Mouse (Mus musculus) lung, postnatal 14 days (tissue): ENCODE results near the gene St6galnac6.

Experiments
- DNase-seq: peaks from one replicate; pipeline ENCODE4 v3.0.0; 2021

St6galnac6 gene

DNA sequence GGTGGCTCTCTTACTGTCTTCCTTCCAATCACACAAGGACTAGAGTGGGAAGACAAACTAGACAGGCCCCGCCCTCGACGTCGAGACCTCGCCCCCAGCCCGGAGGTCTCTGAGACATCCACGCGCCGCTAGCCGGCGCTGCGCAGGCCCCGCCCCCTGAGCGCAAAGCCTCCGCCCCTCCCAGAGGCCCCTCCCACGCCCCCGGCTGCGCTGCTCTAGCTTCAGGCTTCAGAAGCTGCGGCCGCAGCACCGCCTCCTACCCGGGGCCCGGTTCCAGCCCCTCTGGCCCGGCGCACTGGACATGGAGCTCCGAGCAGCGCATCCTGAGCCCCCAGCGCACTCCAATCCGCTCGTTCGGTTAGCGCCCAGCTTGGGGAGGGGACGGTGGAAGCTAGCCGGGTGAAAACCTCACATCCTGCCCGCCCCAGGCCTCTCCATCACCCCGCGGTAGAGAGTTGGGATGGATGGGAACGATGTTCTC, 12.6 kb upstream of the St6galnac6 start, which contains the start of gene St6galnac4:
St6galnac4 (plus strand) TSS at position 225 of the 481 bp plus-strand sequence.
- DNase-seq, result peak; percentile 94

DNA sequence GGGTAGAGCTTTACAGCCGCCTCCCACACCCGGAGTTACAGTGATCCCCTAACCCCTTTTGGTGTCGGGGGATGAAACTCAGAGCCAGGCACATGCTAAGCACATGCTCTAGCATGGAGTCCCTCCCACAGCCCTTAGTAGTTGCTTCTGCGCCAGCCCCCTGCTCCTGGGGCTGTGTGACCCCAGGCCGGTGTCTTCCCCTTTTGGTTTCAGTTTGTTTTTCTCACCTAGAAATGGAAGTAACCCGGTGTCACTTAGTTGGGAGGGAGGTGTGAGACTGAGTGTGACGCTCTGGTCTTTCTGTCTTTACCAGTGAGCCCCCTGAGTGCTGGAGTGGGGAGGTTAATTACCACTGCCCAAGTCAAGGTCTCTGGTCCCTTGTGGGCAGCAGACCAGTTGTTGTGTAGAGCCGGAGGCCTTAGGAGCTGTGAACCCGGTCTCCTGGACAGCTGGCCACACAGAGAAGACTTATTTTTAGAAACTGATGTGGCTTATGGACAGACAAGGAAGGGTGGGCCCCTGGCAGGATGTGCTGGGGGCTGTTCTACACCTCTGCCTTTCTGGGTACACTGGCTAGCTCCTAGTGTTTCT, 11.7 kb upstream of the St6galnac6 start:
- no peak for DNase-seq

DNA sequence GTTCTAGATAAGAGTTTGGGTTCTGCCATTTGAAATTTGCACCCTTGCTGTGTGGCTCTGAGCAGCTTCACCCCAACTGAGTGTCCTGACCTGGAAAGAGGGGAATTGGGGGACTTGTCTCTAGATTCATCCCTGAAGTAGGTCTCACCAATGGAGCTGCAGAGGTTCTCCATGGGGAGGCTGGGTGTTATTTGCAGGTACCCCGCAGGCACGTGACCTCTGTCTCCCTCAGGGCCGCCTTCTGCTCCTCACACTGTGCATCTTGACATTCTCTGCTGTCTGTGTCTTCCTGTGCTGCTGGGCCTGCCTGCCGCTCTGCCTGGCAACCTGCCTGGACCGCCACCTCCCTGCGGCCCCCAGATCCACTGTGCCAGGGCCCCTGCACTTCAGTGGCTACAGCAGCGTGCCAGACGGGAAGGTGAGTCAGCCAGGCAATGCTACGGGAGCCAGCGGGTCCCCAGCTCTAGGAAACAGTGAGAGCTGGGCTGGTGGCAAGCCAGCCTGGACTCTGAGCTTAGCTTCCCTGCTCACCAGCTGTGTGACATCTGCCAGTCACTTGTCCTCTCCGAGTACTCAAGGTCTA, 10.2 kb upstream of the St6galnac6 start:
- DNase-seq, result peak; percentile 39

DNA sequence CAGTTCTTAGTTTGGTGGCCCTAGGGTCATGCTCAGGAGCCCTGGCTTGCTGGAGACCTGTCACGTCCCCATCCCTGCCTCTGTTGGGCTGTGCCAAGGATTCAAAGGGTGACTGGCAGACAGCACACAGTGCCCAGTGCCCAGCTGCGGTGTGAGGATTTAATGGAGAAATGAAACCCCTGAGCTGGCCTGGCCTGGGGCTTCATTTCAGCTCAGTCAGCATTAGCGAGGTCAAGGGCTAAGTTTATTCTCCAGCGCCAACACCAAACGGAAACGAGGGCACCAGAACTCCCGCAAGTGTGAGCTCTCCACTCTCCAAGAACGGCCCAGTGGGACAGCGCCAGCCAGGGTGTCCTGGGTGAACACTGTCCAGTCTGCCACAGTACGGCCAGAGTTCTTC, 9.3 kb upstream of the St6galnac6 start:
- no peak for DNase-seq

DNA sequence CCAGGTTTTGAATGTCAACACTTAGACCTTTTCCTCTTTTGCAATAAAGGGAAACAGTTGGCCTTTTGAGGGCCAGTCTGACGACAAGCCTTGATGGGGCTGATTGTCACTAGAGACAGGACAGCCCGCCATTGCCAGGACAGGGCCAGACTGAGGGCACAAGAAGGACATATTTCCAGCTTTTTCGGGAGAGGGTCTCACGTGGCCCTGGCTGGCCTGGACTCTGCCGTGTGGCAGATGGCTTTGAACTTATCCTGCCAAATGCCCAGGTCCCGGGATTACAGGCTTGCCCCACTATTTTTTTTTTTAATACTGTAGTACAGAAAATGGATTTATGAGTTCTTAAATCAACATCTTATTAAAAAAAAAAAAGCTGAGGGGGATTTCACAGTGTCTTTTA, 8.3 kb upstream of the St6galnac6 start:
- no peak for DNase-seq

DNA sequence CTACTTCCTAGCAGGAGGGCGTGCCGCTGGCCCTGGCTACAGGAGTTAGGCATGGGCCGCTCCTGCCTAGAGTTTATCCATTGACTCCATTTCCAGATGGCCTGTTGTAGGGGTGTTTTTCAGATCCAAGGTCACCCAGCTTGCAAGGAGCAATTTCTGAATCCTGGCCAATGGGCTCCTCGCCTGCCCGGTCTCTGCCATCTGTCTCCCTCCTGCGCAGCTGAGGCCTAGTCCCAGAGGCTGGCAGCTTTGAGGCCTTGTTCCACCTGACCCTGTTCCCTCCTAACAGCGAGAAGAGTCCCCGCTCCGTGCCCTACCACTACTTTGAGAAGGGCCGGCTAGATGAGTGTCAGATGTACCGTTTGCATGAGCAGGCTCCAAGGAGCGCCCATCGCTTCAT, 2.8 kb upstream of the St6galnac6 start:
- DNase-seq, result no peak

DNA sequence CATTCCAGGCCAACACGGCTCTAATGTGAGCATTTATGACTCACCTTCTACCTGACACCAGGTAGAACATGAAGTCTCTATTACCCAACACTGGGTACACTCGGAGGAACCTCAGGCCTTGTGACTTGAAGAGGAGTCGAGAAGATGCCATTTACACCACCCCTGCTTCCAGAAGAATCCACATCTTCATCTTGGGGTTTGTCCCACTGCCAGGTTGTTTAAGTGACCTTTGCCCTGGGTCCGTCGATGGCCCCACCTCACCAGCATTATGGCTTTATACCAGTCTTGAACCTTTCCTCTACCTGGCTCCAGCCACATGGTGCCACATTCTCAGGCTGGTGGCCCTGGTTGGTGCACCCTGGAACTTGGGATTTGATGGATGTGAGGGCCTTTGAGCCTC, 2.3 kb upstream of the St6galnac6 start:
- no peak for DNase-seq

DNA sequence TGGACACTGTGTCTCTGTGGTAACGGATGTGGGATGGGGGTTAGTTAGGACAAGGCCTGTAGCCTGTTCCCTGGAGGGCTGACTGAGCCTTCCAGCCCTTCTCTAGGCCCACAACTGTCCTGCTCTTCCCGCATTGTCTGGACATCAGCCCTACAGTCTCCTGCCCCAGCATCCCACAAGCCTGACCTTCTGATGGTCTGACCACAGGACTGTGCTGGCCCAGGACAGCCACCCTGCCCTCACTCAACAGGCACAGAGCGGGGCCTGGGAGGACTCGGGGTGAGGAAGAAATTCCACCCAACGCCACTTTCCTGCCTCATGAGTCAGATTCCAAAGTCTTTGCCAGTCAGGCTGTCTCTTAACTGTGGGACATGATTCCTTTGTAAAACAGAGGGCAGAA, 1.8 kb upstream of the St6galnac6 start:
- DNase-seq, result no peak

DNA sequence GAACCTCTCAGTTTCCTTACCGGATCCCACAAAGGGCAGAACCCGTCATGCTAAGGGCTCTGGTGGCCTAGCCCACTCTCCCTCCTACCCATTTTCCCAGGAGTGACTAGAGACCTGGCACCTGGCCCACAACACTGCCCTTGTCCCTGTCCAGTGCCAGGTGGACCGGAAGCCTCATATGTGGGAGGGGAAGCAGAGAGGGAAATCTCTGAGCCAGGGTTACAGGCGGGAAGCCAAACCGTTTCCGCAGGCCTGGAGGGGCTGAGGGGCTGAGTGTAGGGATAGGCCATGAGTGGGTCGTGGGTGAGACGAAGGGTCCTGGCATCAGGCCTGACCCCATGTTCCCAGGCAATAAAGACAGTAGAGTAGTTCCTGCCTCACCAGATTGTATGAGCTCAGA, 1.0 kb upstream of the St6galnac6 start:
- DNase-seq, result no peak

DNA sequence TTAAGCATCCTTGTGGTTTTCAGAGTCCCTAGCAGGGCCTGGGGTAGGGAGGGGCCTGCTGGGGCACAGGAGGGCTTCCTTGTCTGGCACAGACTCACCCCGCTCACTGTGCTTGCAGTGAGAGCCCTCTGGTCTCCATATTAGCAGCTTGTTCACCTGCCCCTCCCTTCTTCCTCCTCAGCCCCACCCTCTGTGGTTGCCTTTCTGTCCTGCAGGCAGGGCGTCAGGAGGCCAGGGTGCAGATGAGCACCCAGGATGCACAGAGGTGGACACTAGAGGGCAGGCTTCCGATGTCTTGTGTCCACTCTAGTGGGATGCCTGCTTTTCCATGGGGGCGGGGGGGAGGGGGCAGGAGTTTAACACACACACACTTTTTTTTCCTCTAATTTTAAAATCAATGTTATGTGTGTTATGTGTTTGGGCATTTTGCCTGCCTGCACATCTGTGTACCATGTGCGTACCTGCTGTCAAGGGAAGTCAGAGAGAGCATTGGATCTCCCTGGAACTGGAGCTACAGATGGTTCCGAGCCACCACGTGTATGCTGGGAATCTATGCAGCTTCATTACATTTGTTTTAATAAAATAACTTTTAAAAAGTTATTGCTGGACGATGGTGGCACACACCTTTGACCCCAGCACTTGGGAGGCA, 2.0 kb downstream of the St6galnac6 start:
- DNase-seq, result peak; percentile 60

DNA sequence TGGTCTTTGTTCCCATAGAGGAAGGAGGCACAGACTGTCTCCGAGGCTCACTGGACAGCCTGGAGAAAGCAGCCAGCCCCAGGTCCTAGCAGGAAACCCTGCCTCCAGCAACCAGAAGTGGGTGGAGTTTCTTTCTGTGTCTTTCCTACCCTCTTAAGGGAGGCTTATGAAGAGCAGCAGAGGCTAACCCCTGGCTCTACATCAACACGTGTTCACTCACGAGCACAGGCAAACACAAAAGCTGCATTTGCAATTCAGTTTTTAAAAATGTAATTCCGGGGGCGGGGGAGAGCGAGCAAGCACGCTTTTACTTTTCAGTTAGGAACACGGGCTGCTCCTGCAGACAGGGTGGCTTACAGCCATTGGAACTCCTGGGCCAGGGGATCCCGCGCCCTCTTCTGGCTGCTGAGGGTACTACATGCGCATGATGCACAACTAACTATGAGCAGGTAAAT, 3.1 kb downstream of the St6galnac6 start:
- peak; percentile 95 for DNase-seq

DNA sequence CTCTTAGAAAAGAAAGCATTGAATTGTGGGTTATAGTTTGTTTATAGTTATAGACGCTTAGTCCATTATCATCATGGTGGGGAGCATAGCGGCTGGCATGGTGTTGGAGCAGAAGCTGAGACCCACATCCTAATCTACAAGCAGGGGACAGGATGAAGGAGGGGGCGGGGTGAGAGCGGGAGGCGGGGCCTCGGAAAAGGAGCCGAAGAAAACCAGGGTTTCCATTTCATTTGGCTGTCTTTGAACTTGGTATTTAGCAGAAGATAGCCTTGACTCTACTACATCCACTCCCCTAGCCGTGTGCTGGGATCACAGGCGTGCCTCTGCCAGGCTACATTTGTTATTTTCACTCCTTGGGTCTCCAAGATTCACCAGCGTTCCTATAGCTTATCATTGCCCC, 5.1 kb downstream of the St6galnac6 start:
- no peak for DNase-seq

DNA sequence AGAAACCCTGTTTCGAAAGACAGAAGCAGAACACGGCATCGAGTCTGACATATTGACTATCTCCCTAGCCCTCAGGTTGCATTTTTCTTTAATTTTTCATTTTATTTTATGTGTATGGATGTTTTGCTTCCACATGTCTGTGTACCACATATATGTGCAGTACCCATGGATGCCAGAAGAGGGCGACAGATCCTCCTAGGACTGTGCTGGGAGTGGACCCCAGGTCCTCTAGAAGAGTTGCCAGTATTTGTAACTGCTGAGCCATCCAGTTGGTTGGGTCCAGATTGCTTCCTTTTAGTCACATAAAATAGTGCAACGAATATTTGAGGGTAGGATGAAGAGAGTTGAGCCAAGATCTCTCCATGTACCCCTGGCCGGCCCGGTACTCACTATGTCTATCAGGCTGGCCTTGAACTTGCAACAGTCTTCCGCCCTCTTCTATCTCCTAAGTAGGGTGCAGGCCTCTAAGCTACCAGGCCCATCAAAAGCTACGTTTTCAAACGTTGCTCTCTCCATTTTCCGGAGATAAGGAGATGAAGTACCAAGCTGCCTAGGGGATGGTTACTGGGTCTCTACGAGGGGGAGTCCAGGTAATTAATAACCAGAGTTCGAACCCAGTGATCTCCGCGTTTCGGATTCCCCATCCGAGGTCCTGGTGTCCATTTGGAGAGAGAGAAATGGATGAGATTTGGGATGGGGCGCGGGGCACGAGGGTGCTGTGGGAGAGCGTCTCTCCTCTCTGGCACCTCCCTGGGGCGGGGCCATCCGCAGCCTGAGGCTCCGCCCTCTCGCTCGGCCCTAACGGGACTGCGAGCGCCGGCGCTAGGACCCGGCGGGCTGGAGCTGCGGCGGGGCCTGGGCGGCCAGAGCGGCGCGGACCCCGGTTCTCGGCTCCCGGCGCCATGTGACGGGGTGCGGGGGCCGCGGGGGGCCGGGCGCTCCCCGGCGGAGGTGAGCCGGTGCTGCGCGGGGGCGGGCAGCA, 6.9 kb downstream of the St6galnac6 start:
- DNase-seq, result peak; percentile 87

DNA sequence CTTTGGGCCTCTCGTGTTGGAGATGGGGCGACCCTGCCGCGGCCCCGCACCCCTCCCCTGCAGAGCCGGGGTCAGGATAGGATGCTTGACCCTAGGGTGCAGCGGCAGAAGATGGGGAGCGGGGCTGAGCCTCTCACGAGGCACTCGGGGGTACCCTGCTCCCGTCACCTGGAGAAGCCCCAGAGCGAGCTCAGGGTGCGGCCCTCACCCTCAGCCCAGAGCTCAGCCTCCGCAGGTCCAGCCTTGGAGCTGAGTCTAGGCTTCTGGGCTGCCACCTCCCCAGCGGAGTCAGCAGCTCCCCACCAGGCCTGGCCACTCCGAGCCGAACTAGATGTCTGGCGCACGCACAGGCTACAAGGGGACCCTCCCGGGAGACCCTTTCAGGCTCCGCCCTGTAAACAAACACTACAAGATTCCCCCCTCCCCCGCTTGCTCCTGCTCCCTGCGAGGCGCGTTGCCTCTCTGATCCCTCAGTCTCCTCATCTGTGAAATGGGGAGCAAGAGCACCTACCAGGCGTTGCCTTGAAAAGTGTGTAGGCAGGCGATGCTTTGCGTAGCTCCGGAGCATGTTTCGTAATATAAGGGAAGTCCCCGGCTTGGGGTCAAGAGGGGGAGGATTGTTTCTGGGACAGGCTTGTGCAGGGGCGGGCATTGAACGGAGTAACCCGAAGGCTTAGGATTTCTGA, 7.9 kb downstream of the St6galnac6 start:
- peak; percentile 51 for DNase-seq

DNA sequence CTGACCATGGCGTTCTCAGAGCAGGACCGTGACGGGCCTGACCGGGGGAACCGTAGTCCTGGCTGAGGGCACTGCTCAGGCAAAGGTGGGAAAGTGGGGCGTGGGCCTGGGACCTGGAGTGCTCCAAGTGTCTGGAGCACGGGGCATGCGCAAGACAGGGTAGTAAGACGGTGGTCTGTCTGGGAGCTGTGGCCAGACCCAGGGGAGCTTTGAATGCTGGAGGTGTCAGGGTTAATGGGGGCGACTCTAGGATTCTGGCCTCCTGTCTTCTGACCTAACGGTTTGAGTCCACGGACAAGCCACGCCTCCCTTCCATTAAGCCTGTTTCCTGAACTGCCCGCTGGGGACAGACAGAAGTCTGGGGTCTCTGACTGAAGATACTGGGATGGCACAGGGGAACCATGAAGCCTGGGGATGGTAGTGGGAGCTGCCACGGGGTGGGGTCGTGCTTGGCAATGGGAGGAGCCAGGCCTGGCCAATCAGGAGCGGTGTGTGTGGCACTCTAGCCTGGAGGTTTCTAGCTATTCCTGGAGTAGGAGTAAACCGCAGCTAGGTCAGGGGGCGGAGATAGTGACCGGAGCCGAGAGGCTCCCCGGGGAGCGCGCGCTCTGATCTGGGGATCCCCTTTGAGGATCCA, 8.8 kb downstream of the St6galnac6 start:
- DNase-seq, result peak; percentile 60

DNA sequence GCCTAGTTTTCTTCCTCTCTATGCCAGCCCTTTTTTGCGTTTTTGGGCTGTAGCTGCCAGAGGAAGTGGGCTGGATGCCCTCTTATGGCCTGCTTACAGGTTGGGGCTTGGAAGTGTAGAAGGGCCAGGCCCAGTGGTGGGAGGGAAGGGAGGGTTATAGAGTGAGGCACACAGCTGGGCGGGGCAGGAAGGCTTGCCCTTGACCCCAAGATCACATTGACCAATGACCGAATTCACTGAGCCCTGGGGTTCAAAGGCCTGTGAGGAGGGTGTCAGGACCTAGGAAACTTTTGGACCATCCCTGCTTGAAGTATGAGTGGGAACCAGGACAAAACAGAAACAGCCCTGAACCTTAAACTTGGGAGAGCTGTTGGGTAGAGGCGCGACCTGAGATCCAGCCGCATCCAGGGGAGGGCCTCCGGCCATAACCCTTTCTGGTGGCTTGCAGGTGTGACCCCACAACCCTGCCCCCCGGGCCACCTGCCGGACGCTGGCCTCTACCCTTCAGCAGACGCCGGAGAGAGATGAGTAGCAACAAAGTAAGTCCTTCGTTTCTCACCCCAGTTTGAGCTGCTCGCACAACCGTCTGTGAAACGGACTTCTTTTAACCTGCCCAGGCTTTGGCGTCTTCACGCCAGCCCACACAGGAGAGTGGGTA, 9.4 kb downstream of the St6galnac6 start:
- DNase-seq, result no peak

DNA sequence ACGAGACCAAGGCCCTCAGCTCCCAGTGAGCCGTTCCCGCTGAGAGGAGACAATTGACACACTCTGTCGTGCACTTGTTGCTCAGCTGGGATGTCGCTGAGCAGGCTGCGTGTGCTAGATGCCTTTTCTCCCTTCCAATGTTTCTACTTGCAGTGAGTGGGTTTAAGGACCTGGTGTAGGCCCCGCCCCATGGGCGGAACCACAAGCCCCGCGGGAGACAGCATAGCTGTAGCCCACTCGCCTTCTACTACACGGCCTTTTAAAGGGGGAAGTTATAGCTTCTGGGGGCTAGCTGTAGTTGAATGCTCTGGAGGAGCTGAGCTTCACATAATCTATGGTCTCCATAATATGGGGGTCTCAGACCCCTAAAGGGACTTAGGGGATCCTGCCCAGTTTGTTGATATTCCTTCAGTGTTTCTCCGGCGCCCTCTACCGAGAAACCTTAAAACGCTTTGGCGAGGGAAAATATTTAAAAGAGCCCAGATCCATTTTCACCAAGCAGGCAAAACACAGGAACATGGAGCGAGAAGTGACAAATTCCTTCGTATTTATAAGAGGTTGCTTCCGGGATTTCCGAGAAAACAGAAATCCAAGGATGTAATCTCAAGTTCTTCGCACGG, 11.2 kb downstream of the St6galnac6 start:
- DNase-seq, result peak; percentile 63

DNA sequence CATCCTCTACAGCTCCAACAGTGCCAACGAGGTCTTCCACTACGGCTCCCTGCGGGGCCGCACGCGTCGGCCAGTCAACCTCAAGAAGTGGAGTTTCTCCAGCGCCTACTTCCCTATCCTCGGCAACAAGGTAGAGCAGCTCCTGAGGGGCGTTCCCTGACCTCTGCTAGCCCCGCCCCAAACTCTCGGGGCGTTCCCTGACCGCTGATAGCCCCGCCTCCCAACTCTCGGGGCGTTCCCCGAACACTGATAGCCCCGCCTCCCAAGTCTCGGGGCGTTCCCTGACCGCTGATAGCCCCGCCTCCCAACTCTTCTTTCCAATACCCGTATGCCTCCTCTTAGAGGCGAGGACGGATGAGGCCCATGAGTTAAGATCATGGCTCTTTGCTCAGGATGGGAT, 12.8 kb downstream of the St6galnac6 start:
- no peak for DNase-seq

DNA sequence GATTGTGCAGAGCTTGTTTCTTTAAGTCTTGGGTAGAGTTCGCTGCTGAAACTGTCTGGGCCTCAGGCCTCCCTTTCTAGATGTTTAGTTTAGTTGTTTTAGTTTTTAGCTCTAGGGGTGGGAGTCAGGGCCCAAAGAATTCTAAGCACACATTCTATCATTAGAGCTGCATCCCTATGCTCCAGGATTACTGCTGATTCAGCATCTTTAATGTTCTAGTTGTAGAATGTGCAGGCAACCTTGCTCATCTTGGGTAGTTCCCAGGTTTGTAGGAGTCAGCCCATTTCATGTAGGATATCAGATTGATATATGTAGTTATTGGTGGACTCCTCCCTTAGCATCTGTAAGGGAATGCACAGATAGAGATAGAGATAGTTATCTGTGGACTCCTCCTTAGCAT, 17.6 kb downstream of the St6galnac6 start:
- DNase-seq, result no peak

DNA sequence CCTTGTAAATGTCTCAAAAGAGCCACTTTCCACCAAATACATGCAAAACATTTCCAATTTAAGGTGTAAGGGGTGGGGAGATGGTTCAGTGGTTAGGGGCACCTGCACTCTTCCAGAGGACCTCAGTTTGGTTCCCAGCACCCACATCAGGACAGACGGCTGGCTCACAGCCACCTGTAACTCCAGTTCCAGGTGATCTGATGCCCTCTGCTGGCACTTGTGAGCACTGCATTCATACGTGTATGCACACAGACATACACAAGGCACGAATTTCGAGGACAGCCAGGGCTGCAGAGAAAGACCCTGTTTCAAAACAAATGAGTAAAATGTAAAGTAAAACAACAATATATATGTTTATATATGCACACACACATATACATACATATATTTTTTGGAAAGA, 18.1 kb downstream of the St6galnac6 start:
- DNase-seq, result no peak

DNA sequence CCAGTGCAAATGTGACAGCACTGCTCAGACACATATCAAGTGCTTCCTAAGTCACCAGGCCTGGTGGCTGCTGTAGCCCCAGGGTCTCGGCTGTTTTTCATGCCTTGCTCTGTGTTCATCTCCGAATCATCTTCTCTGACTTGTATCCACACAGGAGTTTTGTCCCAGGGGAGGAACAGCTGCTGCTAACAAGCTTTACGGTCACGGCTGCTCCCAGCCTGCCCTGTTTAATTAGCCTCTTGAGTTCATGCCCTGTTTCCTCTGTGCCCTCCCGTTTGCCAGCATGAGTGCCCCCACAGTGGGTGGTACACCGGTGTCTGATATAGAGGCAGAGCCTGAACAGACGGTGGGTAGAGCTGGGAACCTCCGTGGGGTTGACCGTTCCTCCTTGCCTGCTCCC, 18.5 kb downstream of the St6galnac6 start:
- DNase-seq, result no peak
